Mouse (Mus musculus): ENCODE data around the gene Bach1. TPM values are rescaled to one million over a fixed set of nuclear protein-coding genes. Genes with fewer than 3 reads are reported as not detected.
A peak's percentile ranks its signal among the peaks of the same experiment; 100 is the strongest.

The Bach1 gene
- total RNA-seq, 4 experiments from 2014 or later, result 17.6 to 32.1 (median 19.1) TPM

GRCm38 (mm10) chr16:87741034-87741715 lies 42.4 kb downstream of the Bach1 start:
- no peak for DNase-seq

GRCm38 (mm10) chr16:87743661-87744060 lies 44.9 kb downstream of the Bach1 start:
- DNase-seq, result no peak

- DNase-seq, result no peak
Observed at GRCm38 (mm10) chr16:87744338-87744737, 45.6 kb downstream of the Bach1 start.

- DNase-seq, result no peak
Observed at GRCm38 (mm10) chr16:87745192-87745945, 46.6 kb downstream of the Bach1 start.

- peak; percentile 60 for DNase-seq
Observed at GRCm38 (mm10) chr16:87746728-87747127, 48.0 kb downstream of the Bach1 start.

DNA sequence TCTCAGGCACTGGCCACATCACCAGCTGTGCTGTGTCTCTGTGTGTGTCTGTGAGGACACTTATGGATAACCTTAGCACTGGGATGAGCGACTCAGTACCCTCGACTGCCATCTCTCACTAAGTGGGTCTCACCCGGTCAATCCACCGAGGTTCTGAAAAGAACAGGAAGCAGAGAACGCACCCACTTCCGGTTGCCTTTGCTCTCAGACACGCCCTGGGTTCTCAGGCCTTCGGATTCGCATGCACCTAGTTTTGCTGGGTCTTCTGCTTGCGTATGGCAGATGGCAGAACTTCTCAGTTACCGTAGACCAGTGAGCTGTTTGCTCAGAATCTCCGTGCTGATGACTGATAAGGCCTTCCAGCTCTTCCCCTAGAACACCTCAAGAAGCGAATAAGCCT lies 52.5 kb downstream of the Bach1 start:
- no peak for DNase-seq

DNA sequence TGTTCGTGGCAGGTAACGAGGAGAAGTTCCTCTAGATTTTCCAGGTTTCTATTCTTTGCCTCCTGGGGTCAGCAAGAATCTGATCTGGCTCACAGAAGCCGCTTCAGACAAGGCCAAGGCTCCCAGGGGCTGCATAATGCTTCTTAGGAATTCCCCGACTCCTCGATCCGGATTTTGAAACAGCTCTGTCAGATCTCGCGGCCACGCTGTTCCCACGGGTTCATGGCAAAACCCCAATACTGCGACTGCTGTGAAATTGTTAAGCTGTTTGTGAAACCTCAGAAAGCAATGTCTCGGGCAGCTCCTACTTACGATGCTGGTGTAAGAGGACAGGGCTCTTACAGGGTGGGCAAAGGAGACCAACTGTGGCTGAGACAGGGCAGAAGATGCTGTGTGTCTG lies 53.7 kb downstream of the Bach1 start:
- DNase-seq, result no peak

DNA sequence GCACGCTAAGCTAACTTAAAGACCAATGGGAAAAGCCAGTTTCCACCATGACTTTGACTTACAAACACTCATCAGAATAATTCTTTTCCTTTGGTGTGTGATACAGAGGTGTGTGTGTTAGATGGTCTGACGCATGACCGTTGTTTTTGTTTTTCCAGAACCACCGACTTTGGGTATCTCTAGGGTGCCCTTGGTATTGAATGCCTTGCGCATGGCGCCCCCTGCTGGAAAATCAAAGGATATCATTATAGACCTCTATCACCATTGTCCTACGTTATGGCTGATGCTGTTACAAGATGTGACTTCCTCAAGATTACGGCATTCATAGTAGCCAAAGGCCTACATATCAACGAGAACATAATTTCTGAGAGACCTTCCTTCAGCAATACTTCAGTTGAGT lies 56.1 kb downstream of the Bach1 start:
- peak; percentile 25 for DNase-seq

GRCm38 (mm10) chr16:87755915-87756314 lies 57.2 kb downstream of the Bach1 start:
- no peak for DNase-seq

- DNase-seq, result no peak
Observed at GRCm38 (mm10) chr16:87758016-87758415, 59.3 kb downstream of the Bach1 start.

- DNase-seq, result no peak
Observed at GRCm38 (mm10) chr16:87764668-87765109, 65.9 kb downstream of the Bach1 start.

GRCm38 (mm10) chr16:87765984-87766383 lies 67.2 kb downstream of the Bach1 start:
- peak; percentile 8 for DNase-seq

DNA sequence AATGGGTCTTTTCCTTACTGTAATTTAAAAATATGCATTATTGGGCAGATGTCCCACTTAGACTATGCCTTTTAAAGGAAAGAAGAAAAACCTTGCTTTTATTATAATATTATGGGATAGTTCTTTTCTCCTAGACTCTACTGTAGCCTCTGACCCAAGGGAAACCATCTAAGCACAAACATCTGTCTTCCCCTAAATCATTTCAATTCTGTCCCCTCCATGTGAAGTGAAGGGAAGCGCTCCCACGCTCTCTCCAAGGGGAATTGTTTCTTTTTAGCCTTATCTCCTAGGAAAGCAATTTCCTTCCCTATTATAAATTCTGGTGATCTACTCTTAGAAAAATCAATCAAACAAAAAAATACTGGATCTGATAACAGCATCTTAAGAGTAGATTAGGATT lies 71.8 kb downstream of the Bach1 start:
- no peak for DNase-seq

DNA sequence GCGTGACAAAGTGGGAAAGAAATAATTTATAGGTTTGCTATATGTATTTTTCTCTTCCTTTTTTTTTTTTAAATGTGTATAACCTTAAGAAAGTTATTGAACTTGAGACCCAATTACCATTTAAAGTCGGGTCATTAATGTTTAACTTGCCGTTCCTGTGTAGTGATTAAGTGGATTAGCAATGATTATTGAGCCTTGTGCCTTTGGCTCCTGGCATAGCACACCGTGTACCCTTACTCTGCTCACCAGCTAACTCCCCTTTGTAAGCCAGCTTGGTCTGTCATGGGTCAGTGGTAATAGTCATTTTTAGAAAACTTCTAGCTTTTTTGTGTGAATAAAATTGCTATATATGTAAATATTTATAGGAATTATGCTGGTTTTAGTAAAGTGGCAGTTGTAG lies 73.2 kb downstream of the Bach1 start:
- DNase-seq, result no peak

GRCm38 (mm10) chr16:87774398-87774797 lies 75.7 kb downstream of the Bach1 start:
- no peak for DNase-seq

DNA sequence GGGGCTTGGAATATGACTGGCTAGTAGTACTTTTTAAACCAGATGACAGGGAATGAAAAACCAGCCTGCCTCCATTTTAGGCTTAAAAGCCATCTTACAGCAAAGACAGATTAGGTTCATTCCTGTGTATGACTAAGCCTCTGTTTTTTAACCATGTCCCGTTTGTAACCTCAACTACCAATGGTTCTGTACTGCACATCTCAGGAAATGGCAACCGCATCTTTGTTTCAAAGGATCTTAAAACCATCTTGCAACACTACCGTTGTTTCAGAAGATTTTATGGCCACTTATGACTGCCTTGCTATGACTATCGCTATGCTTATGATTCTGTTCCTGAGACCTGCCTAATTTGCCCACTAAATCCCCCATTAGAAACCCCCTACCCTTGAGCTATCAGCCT lies 78.6 kb downstream of the Bach1 start:
- no peak for DNase-seq

DNA sequence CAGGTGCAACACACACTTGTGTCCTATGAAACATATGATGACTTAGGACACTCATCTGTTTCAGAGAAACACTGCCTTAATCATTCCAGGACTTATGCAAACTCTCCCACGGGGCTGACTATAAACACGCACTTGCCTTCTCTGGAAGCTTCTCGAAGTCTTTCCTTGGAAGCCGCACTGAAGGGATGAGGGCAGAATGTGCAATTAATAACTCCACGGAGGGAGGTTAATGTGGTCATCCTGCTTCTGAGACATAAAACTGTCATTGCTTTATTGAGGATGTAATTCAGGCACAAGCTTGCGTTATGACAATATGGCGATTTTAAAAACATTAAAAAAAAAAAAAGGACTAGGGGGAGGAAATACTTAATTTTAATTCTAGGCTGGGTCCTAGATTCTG lies 82.9 kb downstream of the Bach1 start:
- no peak for DNase-seq

Other genes with a start within 250 kb of the Bach1 start
- gene Usp16, start 244.2 kb upstream of the Bach1 start, total RNA-seq (2022), result 10 to 100 TPM; 64.2 to 72.5 (median 68.0) TPM
- 100 to 1,000 TPM; 174 to 216 (median 181) TPM for gene Cct8, start 203.1 kb upstream of the Bach1 start, total RNA-seq (2022)
- gene Map3k7cl, start 145.6 kb upstream of the Bach1 start, total RNA-seq (2022), result 1 to 10 TPM in 2 of 4 experiments, under 1 TPM in 2; 0.77 to 1.3 (median 1.1) TPM

All from adrenal gland, adult 8-10 months (tissue).